Mouse (Mus musculus): ENCODE measurements around the gene Scn2a. TPM values are rescaled to one million over a fixed set of nuclear protein-coding genes. Genes with fewer than 3 reads are reported as not detected.

Gene Scn2a
- total and polyA plus RNA-seq, 3 experiments, result 0.21 to 0.50 (median 0.23) TPM

DNA sequence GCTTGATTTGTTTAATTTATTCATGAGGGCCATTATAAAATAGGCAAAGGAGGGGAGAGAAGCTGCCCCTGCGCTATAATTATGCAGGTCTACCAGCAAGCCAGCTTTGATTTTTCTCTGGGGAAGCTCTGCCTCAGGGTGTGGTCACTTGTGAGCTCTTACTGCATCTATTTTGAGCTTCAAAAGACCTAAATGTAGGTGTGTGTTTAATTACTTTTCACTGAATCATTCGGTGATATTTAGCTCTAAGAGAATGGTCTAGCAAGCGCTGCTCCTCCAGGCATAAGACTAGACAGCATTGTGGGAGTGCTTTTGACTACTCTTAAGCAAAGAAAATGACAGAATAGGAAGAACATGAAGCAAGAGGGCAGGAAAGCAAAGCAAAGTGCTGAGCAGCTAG is 80.6 kb downstream of the Scn2a start:
- intact Hi-C loops (cut with DNase I), result no loop called here
- Histone ChIP-seq H3K27me3 (ENCODE audit: control insufficient read depth, insufficient read depth, low read length) (no peaks in the 10 kb centered on the region), H3K36me3 (ENCODE audit: control insufficient read depth, insufficient read depth, low read length) (no peaks in the 10 kb centered on the region), H3K27ac (no peak overlapping the region), H3K79me2 (replicated peaks; ENCODE audit: control insufficient read depth, insufficient read depth, low read length) (no peaks in the 10 kb centered on the region), H3K4me1 (ENCODE audit: control insufficient read depth, insufficient read depth, low read length) (no peaks in the 10 kb centered on the region), H3K9ac (ENCODE audit: low read depth, low read length) (no peak overlapping the region), H3K4me3 (no peak overlapping the region)
- no peak for DNase-seq
- 82% methylated on average over 3 of the region's 3 CpGs for WGBS
- TF ChIP-seq POLR2A (IDR thresholded peaks at IDR 0.05; ENCODE audit: insufficient read depth, low read depth, low read length) (no peak), CTCF (IDR thresholded peaks at IDR 0.05) (no peak), EP300 (IDR thresholded peaks at IDR 0.05; ENCODE audit: insufficient read depth, low read depth, low read length) (no peak)

DNA sequence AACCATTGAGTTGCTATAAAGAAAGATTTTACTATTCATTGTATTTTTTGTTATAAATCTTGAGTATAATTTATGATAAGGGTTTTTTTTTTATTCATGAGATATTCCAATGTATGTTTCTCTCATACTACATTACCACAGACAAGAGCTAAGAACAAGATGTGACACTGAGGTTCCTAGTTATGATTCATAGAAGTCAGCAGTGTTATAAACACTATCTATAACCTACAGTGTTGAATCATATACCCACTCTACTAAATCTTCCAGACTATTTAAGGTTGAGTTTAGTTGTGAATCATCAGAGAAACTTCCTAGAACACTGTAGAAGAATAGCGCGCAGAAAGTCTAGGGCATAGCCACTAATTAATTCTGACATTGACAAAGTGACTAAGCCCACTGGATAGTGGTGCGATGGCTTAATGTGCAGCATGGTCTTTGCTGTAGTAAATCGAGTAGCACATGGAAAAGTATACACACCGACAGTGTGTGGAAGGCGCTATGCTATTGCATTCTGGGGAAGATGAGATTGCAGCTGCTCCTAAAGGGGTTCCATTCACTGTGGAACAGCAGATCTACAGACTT is 101.7 kb downstream of the Scn2a start:
- no peak for DNase-seq
- Histone ChIP-seq H3K4me1 (ENCODE audit: control insufficient read depth, insufficient read depth, low read length) (no peaks in the 10 kb centered on the region), H3K27ac (no peak overlapping the region), H3K9ac (ENCODE audit: low read depth, low read length) (no peak overlapping the region), H3K4me3 (no peak overlapping the region), H3K36me3 (ENCODE audit: control insufficient read depth, insufficient read depth, low read length) (no peaks in the 10 kb centered on the region), H3K27me3 (ENCODE audit: control insufficient read depth, insufficient read depth, low read length) (no peaks in the 10 kb centered on the region), H3K79me2 (replicated peaks; ENCODE audit: control insufficient read depth, insufficient read depth, low read length) (no peaks in the 10 kb centered on the region)
- intact Hi-C loops (cut with DNase I), result no loop called here
- TF ChIP-seq EP300 (IDR thresholded peaks at IDR 0.05; ENCODE audit: insufficient read depth, low read depth, low read length) (no peak), POLR2A (IDR thresholded peaks at IDR 0.05; ENCODE audit: insufficient read depth, low read depth, low read length) (no peak), CTCF (IDR thresholded peaks at IDR 0.05) (no peak)
- 91% methylated on average over 6 of the region's 6 CpGs for WGBS

DNA sequence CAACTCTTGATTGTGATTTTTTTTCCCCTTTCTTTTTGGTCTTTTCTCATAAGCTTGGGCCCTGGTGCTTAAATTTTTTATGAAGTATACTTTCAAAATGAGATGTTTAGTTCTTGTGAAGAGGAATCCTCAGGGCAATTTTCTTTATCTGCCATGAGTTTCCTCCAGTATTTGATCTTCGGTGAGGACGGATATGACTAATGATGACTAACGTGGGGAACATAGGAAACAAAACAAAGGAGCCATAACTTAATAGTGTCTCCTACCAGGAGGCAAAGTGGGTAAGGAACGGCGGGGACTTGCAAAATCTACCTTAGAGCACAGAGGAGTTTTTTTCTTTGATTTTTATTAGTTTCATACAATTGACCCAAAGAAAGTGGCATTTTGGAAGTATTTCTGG is 124.8 kb downstream of the Scn2a start:
- no peaks in the 10 kb centered on the region for H3K79me2 ChIP-seq (replicated peaks; ENCODE audit: control insufficient read depth, insufficient read depth, low read length)
- intact Hi-C loops (cut with DNase I), result no loop called here
- no peak overlapping the region for H3K4me3 ChIP-seq
- DNase-seq, result no peak
- no peaks in the 10 kb centered on the region for H3K4me1 ChIP-seq (ENCODE audit: control insufficient read depth, insufficient read depth, low read length)
- no peaks in the 10 kb centered on the region for H3K27me3 ChIP-seq (ENCODE audit: control insufficient read depth, insufficient read depth, low read length)
- H3K9ac ChIP-seq (ENCODE audit: low read depth, low read length), result no peak overlapping the region
- H3K36me3 ChIP-seq (ENCODE audit: control insufficient read depth, insufficient read depth, low read length), result no peaks in the 10 kb centered on the region
- TF ChIP-seq CTCF (IDR thresholded peaks at IDR 0.05) (no peak), EP300 (IDR thresholded peaks at IDR 0.05; ENCODE audit: insufficient read depth, low read depth, low read length) (no peak), POLR2A (IDR thresholded peaks at IDR 0.05; ENCODE audit: insufficient read depth, low read depth, low read length) (no peak)
- WGBS, result 60% methylated on average over 5 of the region's 5 CpGs
- no peak overlapping the region for H3K27ac ChIP-seq

DNA sequence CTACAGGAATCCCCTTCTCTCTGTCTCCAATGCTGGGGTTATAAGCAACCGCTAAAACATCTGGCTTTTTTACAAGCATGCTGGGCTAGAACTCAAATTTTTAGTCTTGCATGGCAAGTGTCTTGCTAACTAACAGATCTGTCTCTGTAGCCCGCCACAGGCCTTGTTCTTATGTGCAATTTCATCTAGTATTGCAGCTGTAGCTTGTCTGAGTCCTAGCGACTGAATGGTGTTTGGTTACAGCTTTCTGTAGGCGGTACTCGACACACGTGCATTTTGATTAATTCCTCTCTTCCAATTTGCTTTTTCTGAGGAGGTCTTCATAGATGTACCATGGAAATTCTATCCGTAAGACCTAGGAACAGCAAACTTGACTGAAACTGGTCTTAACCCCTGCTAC is 161.9 kb downstream of the Scn2a start:
- H3K79me2 ChIP-seq (replicated peaks; ENCODE audit: control insufficient read depth, insufficient read depth, low read length), result no peaks in the 10 kb centered on the region
- H3K4me3 ChIP-seq, result no peak overlapping the region
- H3K27me3 ChIP-seq (ENCODE audit: control insufficient read depth, insufficient read depth, low read length), result no peaks in the 10 kb centered on the region
- H3K9ac ChIP-seq (ENCODE audit: low read depth, low read length), result no peak overlapping the region
- TF ChIP-seq CTCF (IDR thresholded peaks at IDR 0.05) (no peak), POLR2A (IDR thresholded peaks at IDR 0.05; ENCODE audit: insufficient read depth, low read depth, low read length) (no peak), EP300 (IDR thresholded peaks at IDR 0.05; ENCODE audit: insufficient read depth, low read depth, low read length) (no peak)
- no peaks in the 10 kb centered on the region for H3K36me3 ChIP-seq (ENCODE audit: control insufficient read depth, insufficient read depth, low read length)
- WGBS, result 72% methylated on average over 7 of the region's 7 CpGs
- no peak for DNase-seq
- H3K4me1 ChIP-seq (ENCODE audit: control insufficient read depth, insufficient read depth, low read length), result no peaks in the 10 kb centered on the region
- H3K27ac ChIP-seq, result no peak overlapping the region
- intact Hi-C loops (cut with DNase I), result no loop called here

DNA sequence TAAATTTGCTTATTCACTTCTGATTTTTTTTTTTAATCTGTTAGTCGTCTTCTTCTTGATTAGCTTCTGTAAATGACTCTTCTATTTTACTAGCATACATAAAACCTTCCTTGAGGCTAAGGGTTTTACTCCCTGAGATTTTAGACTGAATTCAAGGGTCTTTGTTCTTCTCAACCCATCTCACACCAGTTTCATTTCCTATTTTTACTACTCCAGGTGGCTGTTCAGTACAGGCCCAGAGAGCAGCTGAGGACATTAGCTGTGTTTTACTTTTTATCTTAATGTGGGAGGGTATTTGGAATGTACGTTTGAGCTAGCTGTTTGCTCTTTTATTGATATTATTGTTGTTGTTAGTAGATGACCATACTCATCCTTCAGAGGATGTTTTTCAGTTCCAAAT is 162.8 kb downstream of the Scn2a start:
- TF ChIP-seq EP300 (IDR thresholded peaks at IDR 0.05; ENCODE audit: insufficient read depth, low read depth, low read length), result no peak
- no peak for TF ChIP-seq CTCF (IDR thresholded peaks at IDR 0.05)
- TF ChIP-seq POLR2A (IDR thresholded peaks at IDR 0.05; ENCODE audit: insufficient read depth, low read depth, low read length), result no peak
- DNase-seq, result no peak
- Histone ChIP-seq H3K36me3 (ENCODE audit: control insufficient read depth, insufficient read depth, low read length) (no peaks in the 10 kb centered on the region), H3K27ac (no peak overlapping the region), H3K9ac (ENCODE audit: low read depth, low read length) (no peak overlapping the region), H3K4me1 (ENCODE audit: control insufficient read depth, insufficient read depth, low read length) (no peaks in the 10 kb centered on the region), H3K27me3 (ENCODE audit: control insufficient read depth, insufficient read depth, low read length) (no peaks in the 10 kb centered on the region), H3K4me3 (no peak overlapping the region), H3K79me2 (replicated peaks; ENCODE audit: control insufficient read depth, insufficient read depth, low read length) (no peaks in the 10 kb centered on the region)
- 50% methylated on average over 2 of the region's 2 CpGs for WGBS
- intact Hi-C loops (cut with DNase I), result no loop called here

DNA sequence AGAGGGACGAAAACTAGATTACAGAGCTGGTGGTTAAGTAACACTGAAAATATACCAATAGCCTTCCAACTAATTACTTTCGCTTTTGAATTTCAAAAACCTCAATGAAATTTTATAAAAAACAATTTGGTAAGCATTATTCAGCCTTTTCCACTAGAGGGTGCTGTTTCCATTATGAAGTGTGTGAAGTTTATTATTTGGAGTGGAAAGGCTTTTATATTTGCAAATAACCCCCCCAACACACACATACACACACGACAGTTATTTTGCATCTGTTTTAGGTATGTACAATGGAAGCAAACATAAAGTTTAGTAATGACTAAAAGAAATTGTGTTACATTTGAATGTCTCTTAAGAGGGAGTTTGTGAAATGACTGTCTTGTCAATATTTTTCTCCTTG is 171.9 kb downstream of the Scn2a start:
- Histone ChIP-seq H3K4me1 (ENCODE audit: control insufficient read depth, insufficient read depth, low read length) (no peaks in the 10 kb centered on the region), H3K27ac (no peak overlapping the region), H3K36me3 (ENCODE audit: control insufficient read depth, insufficient read depth, low read length) (no peaks in the 10 kb centered on the region), H3K9ac (ENCODE audit: low read depth, low read length) (no peak overlapping the region), H3K79me2 (replicated peaks; ENCODE audit: control insufficient read depth, insufficient read depth, low read length) (no peaks in the 10 kb centered on the region), H3K27me3 (ENCODE audit: control insufficient read depth, insufficient read depth, low read length) (no peaks in the 10 kb centered on the region), H3K4me3 (no peak overlapping the region)
- 17% methylated on average over 3 of the region's 3 CpGs for WGBS
- no peak for DNase-seq
- intact Hi-C loops (cut with DNase I), result loop anchor here (2.0 to 10.0 kb wide), 3 partner anchors 250 to 398 kb away; no protein-coding TSS in a partner anchor
- TF ChIP-seq POLR2A (IDR thresholded peaks at IDR 0.05; ENCODE audit: insufficient read depth, low read depth, low read length) (no peak), CTCF (IDR thresholded peaks at IDR 0.05) (peak; percentile 82)

All from heart, adult 2 months (tissue).